Mouse (Mus musculus): ENCODE data around the gene Rbms2.
"Not testable (repeated sequence)": the region's sequence is repeated elsewhere in the genome, so short reads cannot be mapped to it uniquely, and the experiment has no call there.

The Rbms2 gene

GRCm38 (mm10) chr10:128091564-128092505 lies 88.3 kb downstream of the Rbms2 start, which contains the start of gene Baz2a:
Baz2a (plus strand) TSS chr10:128091577.
- peak; percentile 91 for DNase-seq (ENCODE audit: low read depth, low spot score)

- peak; percentile 93 for DNase-seq (ENCODE audit: low read depth, low spot score)
Measured at GRCm38 (mm10) chr10:128090651-128091563, 89.2 kb downstream of the Rbms2 start.

GRCm38 (mm10) chr10:128089842-128090241 lies 90.3 kb downstream of the Rbms2 start:
- DNase-seq (ENCODE audit: low read depth, low spot score) = no peak

DNA sequence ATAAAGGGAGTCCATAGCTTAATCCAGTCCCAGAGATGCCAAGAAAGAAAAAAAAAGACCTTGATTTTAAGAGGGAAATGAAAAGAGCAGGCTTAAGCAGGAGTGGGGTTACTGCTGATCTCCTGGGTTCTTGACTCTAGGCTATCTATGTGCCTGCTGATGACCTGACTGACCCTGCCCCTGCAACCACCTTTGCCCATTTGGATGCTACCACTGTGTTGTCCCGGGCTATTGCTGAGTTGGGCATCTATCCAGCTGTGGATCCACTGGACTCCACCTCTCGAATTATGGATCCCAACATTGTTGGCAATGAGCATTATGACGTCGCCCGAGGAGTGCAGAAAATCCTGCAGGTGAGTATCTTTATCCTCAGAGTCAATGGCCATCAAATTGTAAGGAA lies 91.9 kb downstream of the Rbms2 start:
- DNase-seq (ENCODE audit: low read depth, low spot score) = no peak

DNA sequence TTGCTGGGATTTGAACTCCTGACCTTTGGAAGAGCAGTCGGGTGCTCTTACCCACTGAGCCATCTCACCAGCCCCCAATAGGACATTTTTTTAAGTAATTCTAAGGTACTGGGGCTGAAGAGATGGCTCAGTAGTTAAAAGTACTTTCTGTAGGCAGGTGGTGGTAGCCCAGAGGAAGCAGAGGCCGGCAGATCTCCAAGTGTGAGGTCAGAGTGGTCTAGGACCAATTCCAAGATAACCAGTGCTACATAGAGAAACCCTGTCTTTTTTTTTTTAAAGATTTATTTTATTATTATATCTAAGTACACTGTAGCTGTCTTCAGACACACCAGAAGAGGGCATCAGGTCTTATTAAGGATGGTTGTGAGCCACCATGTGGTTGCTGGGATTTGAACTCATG lies 92.9 kb downstream of the Rbms2 start:
- not testable (repeated sequence) for DNase-seq (ENCODE audit: low read depth, low spot score)

DNA sequence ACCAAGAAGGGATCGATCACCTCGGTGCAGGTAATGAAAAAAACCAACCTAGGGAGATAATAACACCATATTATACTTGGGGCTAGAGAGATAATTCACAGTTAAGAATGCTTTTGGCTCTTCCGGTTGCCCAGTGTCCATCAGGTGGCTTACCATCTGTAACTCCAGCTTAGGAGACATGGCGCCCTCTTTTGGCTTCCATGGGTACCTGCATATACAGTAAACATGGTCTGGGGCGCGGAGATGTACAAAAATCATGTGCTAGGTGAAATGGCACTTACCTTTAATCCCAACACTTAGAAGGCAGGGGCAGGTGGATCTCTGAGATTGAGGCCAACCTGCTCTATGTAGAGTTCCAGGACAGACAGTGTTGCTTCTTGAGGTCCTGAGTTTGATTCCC lies 93.7 kb downstream of the Rbms2 start:
- DNase-seq (ENCODE audit: low read depth, low spot score) = no peak

GRCm38 (mm10) chr10:128084160-128084559 lies 95.9 kb downstream of the Rbms2 start:
- DNase-seq (ENCODE audit: low read depth, low spot score) = no peak

DNA sequence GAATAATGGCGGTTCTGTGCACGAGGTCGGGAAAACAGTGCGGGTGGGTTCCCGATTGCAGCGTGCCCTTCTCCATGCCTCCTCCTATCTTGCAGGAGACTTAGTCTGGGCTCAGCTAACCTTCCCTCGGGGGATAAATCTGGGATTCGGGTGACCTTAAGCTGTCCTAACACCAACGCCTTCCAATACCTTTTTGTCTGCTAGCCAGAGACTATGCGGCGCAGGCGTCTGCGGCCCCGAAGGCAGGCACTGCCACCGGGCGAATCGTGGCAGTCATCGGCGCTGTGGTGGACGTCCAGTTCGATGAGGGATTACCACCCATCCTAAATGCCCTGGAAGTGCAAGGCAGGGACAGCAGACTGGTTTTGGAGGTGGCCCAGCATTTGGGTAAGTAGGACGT lies 96.4 kb downstream of the Rbms2 start:
- no peak for DNase-seq (ENCODE audit: low read depth, low spot score)

GRCm38 (mm10) chr10:128082880-128083421 lies 97.1 kb downstream of the Rbms2 start, which contains the start of gene Atp5b:
Atp5b (plus strand) TSS chr10:128083273.
- peak; percentile 100 for DNase-seq (ENCODE audit: low read depth, low spot score)

DNA sequence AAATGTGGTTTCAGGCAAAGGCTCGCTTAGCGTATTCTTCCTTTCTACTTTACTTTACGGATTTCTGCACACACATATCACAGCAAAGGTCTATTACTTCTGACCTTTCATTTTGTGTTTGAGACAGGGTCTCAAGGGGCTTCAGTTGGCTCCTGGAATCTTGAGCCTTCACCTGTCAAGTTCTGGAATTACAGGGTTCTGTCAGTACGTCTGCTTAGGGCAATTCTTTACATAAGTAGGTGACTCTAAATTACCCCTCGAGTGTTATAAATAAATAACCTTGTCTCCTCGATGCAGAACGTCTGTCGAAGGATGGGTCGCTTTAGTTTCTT lies 97.7 kb downstream of the Rbms2 start:
- no peak for DNase-seq (ENCODE audit: low read depth, low spot score)

DNA sequence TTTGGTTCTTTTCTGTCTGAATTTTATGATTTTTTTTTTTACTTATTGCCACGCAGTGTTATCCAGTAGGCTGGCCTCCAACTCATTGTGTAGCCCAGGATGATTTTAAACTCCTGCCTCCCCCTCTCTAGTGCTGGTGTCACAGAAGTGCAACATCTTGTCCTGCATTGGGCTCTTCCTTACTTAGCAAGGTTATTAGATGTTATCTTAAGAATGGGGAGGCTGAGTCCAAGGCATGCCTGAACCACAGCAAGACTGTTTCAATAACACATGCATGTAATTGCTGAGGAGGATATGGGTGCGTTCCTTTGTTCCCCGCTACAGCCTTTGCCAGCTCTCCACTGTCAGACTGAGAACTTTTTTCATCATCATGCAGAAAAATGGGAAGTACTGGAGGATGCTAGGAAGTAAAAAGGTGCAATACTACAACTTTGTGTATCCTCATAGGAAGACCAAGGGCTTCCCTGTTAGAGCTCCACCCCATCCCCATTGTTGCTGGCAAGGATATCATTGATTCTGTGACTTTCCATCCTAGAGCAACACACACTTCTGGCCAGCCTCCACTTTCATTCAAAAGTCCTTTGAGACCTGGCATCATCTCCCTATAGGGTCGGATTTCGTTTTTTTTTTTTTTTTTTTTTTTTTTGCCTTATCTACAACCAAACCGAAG lies 98.2 kb downstream of the Rbms2 start:
- no peak for DNase-seq (ENCODE audit: low read depth, low spot score)

Measured in A20 (cell line).